Mouse (Mus musculus) left cerebral cortex, adult 2 months (tissue): Measurements from ENCODE around the gene Cacna1b. TPM values are rescaled to one million over a fixed set of nuclear protein-coding genes. Genes with fewer than 3 reads are reported as not detected.

Experiments
- DNase-seq, 2 experiments: peaks; one replicate each; pipeline ENCODE4 v3.0.0; 2021 to 2022; ENCODE audit warnings: low spot score in 2 of 2, mixed read lengths in 1 of 2; ENCODE audit errors: extremely low spot score in 1 of 2
- H3K27ac ChIP-seq: fragments of 200-600 bp; 2 replicates; pipeline ENCODE4 v1.8.1; 2022
- H3K4me3 ChIP-seq: fragments of 200-600 bp; 2 replicates; pipeline ENCODE4 v1.8.1; 2022
- CTCF ChIP-seq: fragments of 200-600 bp; IDR thresholded peaks from 2 replicates; pipeline ENCODE4 v1.8.1; 2022; ENCODE audit warnings: antibody characterized with exemption, mild to moderate bottlenecking, moderate library complexity
- intact Hi-C: fragments of 180-260 bp; cut with DNase I; formaldehyde crosslinking; loops from one replicate; pipeline ENCODE4 v1.15.1; 2025
- total RNA-seq, 2 experiments: library from RNA; stranded (reverse); gene quantifications; 2 replicates each; pipeline ENCODE4 v1.2.3; 2021

Cacna1b gene
- total RNA-seq, 2 experiments from 2014 or later: 84.1 to 91.8 TPM

GRCm38 (mm10) chr2:24770861-24771260 is 7.9 kb upstream of the Cacna1b start:
- H3K4me3 ChIP-seq: no peak overlapping the region
- DNase-seq: no peak
- no peak overlapping the region for H3K27ac ChIP-seq
- no peak for TF ChIP-seq CTCF
- intact Hi-C loops: no loop called here

GRCm38 (mm10) chr2:24762446-24762960 is 449 bp downstream of the Cacna1b start:
- intact Hi-C loops: no loop called here
- no peak for TF ChIP-seq CTCF
- peak in 1 of 2 experiments; percentile 63 for DNase-seq
- H3K4me3 ChIP-seq: peak overlapping the region; percentile 83
- peak overlapping the region; percentile 92 for H3K27ac ChIP-seq

- peak overlapping the region; percentile 92 for H3K27ac ChIP-seq
- intact Hi-C loops: no loop called here
These were observed 968 bp downstream of the Cacna1b start for GRCm38 (mm10) chr2:24761923-24762445.

GRCm38 (mm10) chr2:24755276-24755675 is 7.7 kb downstream of the Cacna1b start:
- peak; percentile 48 to 65 for DNase-seq
- H3K4me3 ChIP-seq: no peak overlapping the region
- intact Hi-C loops: loop anchor here (1.0 to 5.0 kb wide), 3 partner anchors 78 to 348 kb away; no protein-coding TSS in a partner anchor
- H3K27ac ChIP-seq: no peak overlapping the region
- peak; percentile 79 for TF ChIP-seq CTCF

More at GRCm38 (mm10) chr2:24761923-24762445, 968 bp downstream of the Cacna1b start:
- peak overlapping the region; percentile 83 for H3K4me3 ChIP-seq
- peak; percentile 70 to 72 for DNase-seq
- TF ChIP-seq CTCF: no peak

- no peak overlapping the region for H3K27ac ChIP-seq
- no peak overlapping the region for H3K4me3 ChIP-seq
- no peak for TF ChIP-seq CTCF
- intact Hi-C loops: no loop called here
- DNase-seq: no peak
These were observed 10.4 kb downstream of the Cacna1b start for GRCm38 (mm10) chr2:24752599-24752998.

- TF ChIP-seq CTCF: no peak
- intact Hi-C loops: no loop called here
- H3K27ac ChIP-seq: no peak overlapping the region
- no peak for DNase-seq
- no peak overlapping the region for H3K4me3 ChIP-seq
These were observed 12.9 kb downstream of the Cacna1b start for GRCm38 (mm10) chr2:24750051-24750450.

GRCm38 (mm10) chr2:24747878-24748277 is 15.1 kb downstream of the Cacna1b start:
- DNase-seq: no peak
- intact Hi-C loops: no loop called here
- no peak overlapping the region for H3K4me3 ChIP-seq
- no peak overlapping the region for H3K27ac ChIP-seq
- no peak for TF ChIP-seq CTCF

GRCm38 (mm10) chr2:24739701-24740100 is 23.3 kb downstream of the Cacna1b start:
- intact Hi-C loops: no loop called here
- H3K4me3 ChIP-seq: no peak overlapping the region
- DNase-seq: no peak
- TF ChIP-seq CTCF: no peak
- peak overlapping the region; percentile 50; the same call in 1 of the 2 replicates for H3K27ac ChIP-seq

GRCm38 (mm10) chr2:24733157-24733556 is 29.8 kb downstream of the Cacna1b start:
- intact Hi-C loops: no loop called here
- no peak overlapping the region for H3K4me3 ChIP-seq
- no peak for DNase-seq
- no peak for TF ChIP-seq CTCF
- no peak overlapping the region for H3K27ac ChIP-seq

- no peak for DNase-seq
These were observed 37.1 kb downstream of the Cacna1b start for GRCm38 (mm10) chr2:24725865-24726264.

GRCm38 (mm10) chr2:24719645-24720379 is 43.1 kb downstream of the Cacna1b start:
- intact Hi-C loops: no loop called here
- Histone ChIP-seq H3K27ac (no peak overlapping the region), H3K4me3 (no peak overlapping the region)
- DNase-seq: no peak
- TF ChIP-seq CTCF: no peak

More at GRCm38 (mm10) chr2:24725865-24726264, 37.1 kb downstream of the Cacna1b start:
- TF ChIP-seq CTCF: no peak
- Histone ChIP-seq H3K27ac (no peak overlapping the region), H3K4me3 (no peak overlapping the region)
- intact Hi-C loops: no loop called here

- DNase-seq: no peak
- intact Hi-C loops: no loop called here
- Histone ChIP-seq H3K27ac (no peak overlapping the region), H3K4me3 (no peak overlapping the region)
- no peak for TF ChIP-seq CTCF
These were observed 44.0 kb downstream of the Cacna1b start for GRCm38 (mm10) chr2:24718906-24719305.
